Mouse (Mus musculus) spleen, postnatal 10 days (tissue): ENCODE measurements around the gene H2-Aa.

ENCODE experiments used
- DNase-seq, 2 experiments: peaks; one replicate each; pipeline ENCODE4 v3.0.0; 2021 to 2022; ENCODE audit warnings: low spot score in 2 of 2

H2-Aa gene

DNA sequence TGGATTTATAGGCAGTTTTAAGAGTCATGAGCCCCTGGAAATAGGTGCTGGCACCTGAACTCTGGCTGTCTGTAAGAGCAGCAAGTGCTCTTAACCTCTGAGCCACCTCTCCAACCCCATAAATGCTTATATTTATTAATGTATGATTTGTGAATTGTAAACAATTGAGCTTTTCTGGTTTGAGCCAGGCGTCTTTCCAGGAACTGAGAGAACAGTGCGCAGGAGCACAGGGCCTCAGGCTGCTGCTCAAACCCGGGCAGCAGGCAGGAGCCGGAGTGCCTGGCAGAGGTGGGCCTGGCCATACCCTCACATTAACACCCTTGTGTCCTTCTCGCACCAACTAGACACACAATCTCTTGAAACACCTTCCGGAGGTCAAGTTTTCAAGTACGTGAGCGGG, 12.4 kb upstream of the H2-Aa start:
- DNase-seq, result no peak

DNA sequence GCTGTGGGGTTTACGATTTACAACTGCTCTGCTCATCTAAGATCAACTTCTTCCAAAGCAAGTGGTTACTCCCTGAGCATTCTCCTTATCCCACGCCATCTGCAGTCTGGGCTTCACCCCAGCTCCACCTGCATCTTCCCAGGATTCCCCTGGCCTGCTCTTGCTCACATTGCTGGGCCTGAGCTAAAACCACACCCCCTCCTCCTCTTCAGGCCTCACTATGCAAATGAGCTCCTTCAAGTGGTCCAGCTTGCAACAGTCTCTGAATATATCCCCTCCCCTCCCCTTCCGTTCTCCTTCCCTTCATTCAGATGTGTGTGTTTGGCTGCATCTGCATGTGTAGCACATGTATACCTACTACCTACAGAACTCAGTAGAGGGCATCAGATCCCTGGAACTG, 11.7 kb upstream of the H2-Aa start:
- no peak for DNase-seq

DNA sequence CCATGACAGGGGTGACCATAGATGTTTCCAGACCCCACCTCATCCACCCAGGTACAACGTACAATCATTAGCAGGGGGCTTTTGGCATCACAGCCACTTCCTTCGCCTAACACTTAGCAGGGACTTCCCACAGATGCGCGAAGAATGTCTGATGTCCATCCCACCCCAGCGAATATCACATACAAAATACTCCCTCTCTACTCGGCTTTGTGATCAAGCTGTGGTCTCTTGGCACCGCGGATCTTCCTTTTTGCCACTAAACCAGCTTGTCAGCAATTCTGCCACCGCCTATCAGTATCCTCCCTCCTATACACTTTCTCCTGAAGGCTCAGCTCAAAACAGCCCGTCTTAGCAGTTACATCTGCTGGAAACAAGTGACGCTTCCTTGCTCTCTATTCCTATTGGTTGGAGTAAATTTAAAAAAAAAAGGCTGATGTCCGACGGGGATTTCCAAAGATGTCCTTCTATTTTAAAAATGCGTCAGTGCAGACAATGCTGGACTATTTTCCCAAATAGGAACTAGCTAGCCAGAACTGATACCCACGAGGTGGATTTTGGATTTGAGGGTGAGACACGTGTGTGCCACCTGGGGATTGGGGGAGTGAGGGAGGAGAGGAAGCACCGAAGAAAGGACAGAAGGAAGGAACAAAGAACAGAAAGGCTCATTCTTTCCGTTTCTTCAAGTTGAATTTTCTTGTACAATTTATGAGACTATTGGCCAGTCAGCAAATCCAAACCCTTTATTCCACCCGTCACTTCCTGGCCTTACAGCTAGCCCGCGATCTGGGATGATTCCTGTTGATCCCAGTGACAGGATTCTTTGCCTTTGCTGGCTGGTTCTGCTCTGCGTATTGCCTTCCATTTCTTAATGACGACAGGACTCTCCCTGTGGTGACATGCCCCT, 8.5 kb upstream of the H2-Aa start:
- peak in 1 of 2 experiments; percentile 57 for DNase-seq

- no peak for DNase-seq
Observed at GRCm38 (mm10) chr17:34295307-34295706, 7.7 kb upstream of the H2-Aa start.

DNA sequence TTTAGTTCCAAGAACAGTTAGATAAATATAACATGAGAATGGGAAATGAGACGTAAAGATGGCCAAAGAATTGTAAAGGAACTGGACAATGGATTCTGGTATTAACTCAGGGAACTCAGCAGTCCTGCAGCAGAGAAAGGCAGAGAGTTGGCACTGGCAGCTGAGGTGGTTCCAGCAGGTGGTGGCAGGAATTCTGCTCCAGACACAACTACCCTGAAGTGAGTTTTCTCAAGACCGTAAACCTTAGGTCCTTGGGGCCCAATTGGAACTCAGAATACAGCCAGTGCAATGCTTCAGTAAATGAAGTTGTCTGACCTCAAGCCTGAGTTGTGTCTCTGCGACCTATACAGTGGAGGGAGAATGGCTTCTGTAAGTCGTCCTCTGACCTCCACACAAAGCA, 6.6 kb upstream of the H2-Aa start:
- DNase-seq, result no peak

- DNase-seq, result peak in 1 of 2 experiments; percentile 66
Observed at GRCm38 (mm10) chr17:34293533-34293932, 5.9 kb upstream of the H2-Aa start.

DNA sequence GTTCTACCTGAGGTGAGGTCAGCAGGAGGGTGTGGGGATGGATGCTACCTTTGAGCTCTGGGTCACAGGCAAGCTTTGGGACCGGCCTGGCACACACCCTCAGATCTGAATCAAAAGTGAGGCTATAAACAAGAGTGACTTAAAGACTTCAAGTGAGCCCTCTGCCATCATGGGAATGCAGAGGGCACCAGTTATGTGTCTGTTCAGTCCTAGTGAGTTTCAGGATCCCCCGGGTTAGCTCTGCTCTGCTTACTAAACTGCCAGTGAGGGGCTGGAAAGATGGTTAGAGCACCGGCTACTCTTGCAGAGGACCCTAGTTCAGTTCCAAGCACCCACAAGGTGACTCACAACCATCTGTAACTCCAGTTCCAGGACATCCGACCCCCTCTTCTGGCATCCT, 4.9 kb upstream of the H2-Aa start:
- peak in 1 of 2 experiments; percentile 11 for DNase-seq

DNA sequence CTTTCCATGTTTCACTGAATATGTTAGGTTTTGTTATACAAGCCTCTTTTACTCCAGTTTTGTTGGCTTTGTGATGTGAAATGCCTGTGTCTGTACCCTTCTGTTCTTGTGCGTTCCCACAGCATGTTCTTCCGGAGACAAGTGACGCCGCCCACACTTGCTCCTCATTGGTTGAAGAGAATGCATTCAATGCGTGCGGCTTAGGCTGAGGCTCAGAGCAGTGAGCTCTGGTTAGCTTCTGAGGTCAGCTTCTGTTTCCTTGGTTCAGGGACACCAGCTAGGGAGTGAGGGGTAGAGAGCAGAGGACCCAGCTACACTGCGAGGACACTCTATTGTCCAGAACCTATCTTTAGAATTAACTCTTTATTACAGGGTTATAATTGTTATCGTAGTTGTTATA, 4.0 kb upstream of the H2-Aa start:
- DNase-seq, result peak; percentile 58 to 86

- no peak for DNase-seq
Observed at GRCm38 (mm10) chr17:34288131-34288530, 508 bp upstream of the H2-Aa start.

DNA sequence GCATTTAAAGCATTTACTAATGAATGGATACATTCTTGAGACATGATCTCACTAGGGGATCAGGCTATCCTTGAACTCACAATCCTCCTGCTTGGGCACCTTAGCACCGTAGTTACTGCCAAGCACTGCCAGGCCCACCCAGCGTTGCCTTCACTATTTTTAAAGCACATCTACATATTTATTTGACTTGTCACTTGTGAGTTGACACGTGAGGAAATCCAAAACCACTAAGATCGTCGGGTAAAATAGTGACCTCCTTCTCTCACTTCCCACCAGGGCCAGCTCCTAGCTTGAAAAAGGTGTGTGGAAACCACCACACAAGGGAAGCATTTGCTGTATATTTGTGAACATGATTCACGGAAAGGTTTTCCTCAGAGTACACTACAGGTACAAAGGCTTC, 624 bp downstream of the H2-Aa start:
- DNase-seq, result no peak

GRCm38 (mm10) chr17:34286501-34286900, 1.1 kb downstream of the H2-Aa start:
- no peak for DNase-seq

DNA sequence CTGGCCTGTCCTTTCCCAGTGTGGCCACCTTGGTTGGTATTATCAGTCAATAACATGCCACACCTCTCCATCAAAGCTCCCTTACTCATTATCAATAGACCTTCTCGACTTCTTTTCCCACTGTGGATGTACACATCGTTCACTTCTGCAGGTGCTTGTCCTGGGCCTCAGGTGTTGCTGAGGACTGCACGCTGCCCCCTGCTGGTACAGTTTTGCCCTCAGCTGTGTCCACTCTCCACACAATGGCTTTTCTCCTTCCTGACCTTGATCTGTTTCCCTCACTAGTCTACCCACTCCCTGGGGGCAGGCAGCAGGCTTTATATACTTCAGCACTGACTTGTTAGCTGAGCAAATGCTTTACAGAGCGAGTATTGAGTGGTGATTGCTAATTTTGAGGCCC, 1.8 kb downstream of the H2-Aa start:
- peak in 1 of 2 experiments; percentile 75 for DNase-seq

DNA sequence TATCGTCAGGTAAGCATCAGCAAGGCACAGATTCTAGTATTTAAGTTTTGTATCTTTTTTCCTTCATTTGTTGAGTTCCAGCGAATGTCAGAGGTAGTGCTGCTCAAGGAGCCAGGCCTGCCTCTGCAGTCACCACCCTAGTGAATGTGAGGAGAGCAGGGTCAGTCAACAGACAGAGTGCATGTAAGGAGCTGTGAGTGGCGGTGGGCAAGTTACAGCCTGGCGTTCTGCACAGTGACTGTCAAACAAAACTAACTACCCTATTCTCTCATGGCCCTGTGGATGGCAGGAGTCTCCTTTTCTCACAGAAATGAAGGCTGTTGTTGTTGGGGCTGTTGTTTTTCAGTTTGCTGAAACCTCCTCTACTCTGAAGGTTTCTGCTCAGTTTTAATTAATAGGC, 2.3 kb downstream of the H2-Aa start:
- no peak for DNase-seq

GRCm38 (mm10) chr17:34281836-34282235, 5.8 kb downstream of the H2-Aa start:
- DNase-seq, result no peak

- no peak for DNase-seq
Observed at GRCm38 (mm10) chr17:34280499-34281038, 7.1 kb downstream of the H2-Aa start.

- no peak for DNase-seq
Observed at GRCm38 (mm10) chr17:34272102-34272501, 15.5 kb downstream of the H2-Aa start.

GRCm38 (mm10) chr17:34270940-34271339, 16.7 kb downstream of the H2-Aa start:
- DNase-seq, result no peak

DNA sequence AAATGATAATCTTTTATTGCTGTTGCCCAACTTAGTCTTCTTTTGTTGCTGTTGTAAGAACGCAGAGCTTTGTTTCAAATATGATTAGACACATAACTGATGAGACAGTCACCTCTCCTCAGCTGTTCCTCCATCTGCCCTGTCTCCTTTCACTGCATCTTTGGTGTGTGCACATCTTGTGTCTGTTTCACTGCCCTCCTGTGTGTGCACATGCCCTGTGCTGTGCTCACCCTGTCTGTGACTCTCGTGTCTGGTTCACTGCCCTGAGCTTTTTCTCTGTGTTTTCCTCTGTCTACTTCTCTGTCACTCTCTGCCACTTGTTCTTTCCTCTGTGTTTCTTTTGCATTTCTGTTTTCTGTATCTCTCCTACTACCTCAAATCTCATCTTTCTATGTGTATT, 17.4 kb downstream of the H2-Aa start:
- no peak for DNase-seq

DNA sequence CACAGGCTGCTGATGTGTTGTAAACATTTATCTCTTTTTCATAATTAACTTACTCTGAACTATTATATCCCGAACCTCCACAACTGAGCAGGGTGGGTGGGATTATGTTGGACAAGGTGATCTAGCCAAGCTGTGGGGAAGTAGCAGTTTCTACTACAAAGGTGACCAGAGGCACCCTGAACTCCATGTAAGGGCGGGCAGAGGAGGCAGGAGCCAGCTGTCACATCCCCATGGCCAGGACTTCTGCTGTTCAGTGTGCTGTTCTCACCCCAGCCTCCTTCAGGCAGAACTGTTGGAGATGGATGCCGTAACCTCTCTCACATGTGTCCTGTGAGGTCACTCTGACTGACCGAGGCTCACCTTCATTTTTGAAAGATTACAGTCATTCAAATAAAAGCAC, 17.8 kb downstream of the H2-Aa start:
- DNase-seq, result no peak

DNA sequence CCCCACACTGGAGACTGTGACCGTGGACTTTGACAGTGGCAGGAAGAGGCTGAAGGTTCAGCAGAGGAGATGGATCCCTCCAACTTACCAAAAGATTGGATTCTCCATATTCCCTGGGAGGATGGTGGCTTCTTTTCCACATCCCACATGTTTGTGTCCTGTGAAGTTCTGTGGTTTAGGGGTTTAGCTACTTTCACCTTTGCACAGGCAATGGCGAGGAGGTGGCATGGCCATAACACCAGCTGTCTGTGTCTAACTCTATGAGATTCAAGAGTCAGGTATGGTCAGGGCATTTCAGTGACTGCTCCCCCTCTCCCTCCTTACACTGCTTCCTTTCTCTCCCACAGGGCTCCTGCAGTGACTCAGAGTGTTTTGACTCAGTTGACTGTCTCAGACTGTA, 18.9 kb downstream of the H2-Aa start:
- DNase-seq, result no peak

GRCm38 (mm10) chr17:34268262-34268661, 19.4 kb downstream of the H2-Aa start:
- no peak for DNase-seq

- peak in 1 of 2 experiments; percentile 37 for DNase-seq
Observed at GRCm38 (mm10) chr17:34264452-34265351, 22.9 kb downstream of the H2-Aa start.
